Mouse (Mus musculus) G1E (cell line): ENCODE measurements around the gene Ubxn4.

Experiments used
- CTCF ChIP-seq: IDR thresholded peaks from 2 replicates; pipeline ENCODE4 v1.5.1; 2012; ENCODE audit warnings: low read depth, low read length, inconsistent platforms, mixed read lengths
- GATA1 ChIP-seq: IDR thresholded peaks from 2 replicates; pipeline ENCODE4 v1.6.1; 2012; ENCODE audit warnings: borderline replicate concordance, low read length, inconsistent platforms, mixed read lengths
- TAL1 ChIP-seq: conservative IDR thresholded peaks from 2 replicates; pipeline ENCODE4 v1.6.1; 2012; ENCODE audit warnings: low read depth, low read length, inconsistent platforms, mixed read lengths

DNA sequence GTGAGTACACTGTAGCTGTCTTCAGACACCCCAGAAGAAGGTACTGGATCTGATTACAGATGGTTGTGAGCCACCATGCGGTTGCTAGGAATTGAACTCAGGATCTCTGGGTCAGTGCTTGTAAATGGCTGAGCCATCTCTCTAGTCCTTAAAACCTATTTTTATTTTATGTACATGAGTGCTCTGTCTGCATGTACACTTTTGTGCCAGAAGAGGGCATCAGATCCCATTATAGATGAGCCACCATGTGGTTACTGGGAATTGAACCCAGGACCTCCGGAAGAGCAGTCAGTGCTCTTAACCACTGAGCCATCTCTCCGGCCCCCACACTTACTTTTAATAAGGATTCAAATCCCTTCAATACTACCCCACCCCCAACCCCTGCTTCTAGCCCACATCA, 39.2 kb downstream of the Ubxn4 start:
- TF ChIP-seq CTCF: no peak
- TF ChIP-seq TAL1: no peak
- TF ChIP-seq GATA1: no peak
